Mouse (Mus musculus) megakaryocyte, embryonic 14.5 days (primary cell): ENCODE results near the gene Ube2e2.

ENCODE experiments used
- FLI1 ChIP-seq: IDR thresholded peaks from 2 replicates; pipeline ENCODE4 v1.6.1; 2012; ENCODE audit warnings: low read length, inconsistent platforms, mixed read lengths
- GATA1 ChIP-seq: IDR thresholded peaks from 3 replicates; pipeline ENCODE4 v1.6.1; 2012; ENCODE audit warnings: mixed read lengths, low read length, inconsistent platforms, borderline replicate concordance

- TF ChIP-seq GATA1 (no peak), FLI1 (no peak)
Observed at GRCm38 (mm10) chr14:18755410-18755809, 138.7 kb downstream of the Ube2e2 start.
